Mouse (Mus musculus) stomach, postnatal 0 days (tissue): ENCODE measurements around the gene Rcan3.

Experiments used
- CTCF ChIP-seq: IDR thresholded peaks from 2 replicates; pipeline ENCODE4 v1.5.1; 2016; ENCODE audit warnings: antibody characterized with exemption, low read depth, mild to moderate bottlenecking, moderate library complexity
- EP300 ChIP-seq: optimal IDR thresholded peaks from 2 replicates; pipeline ENCODE3; 2016; ENCODE audit warnings: antibody characterized with exemption

- TF ChIP-seq CTCF (no peak), EP300 (no peak)
Observed at GRCm38 (mm10) chr4:135397991-135398390, 35.7 kb downstream of the Rcan3 start, which contains the start of gene Ncmap.
